Mouse (Mus musculus) c-Kit-positive CD71-positive TER-119-negative erythroid progenitor cells, embryonic 14.5 days (primary cell): ENCODE data around the gene Cd81.

Experiments used
- DNase-seq: peaks from one replicate; pipeline ENCODE4 v3.0.0-alpha.2; 2013; ENCODE audit warnings: low read depth

Gene Cd81

GRCm38 (mm10) chr7:143112395-143112794, 59.9 kb downstream of the Cd81 start:
- no peak for DNase-seq

GRCm38 (mm10) chr7:143114773-143115172, 62.2 kb downstream of the Cd81 start:
- DNase-seq, result no peak

- no peak for DNase-seq
These were observed 64.0 kb downstream of the Cd81 start for GRCm38 (mm10) chr7:143116521-143116920.
